Mouse (Mus musculus) liver, embryonic 12.5 days (tissue): ENCODE data around the gene Atcay. TPM values are rescaled to one million over a fixed set of nuclear protein-coding genes. Genes with fewer than 3 reads are reported as not detected.

Experiments
- ATAC-seq: fragments of 200-750 bp; cut with Nextera tagmentation; 2 replicates; pipeline ENCODE4 v1.8.0; 2017; ENCODE audit warnings: moderate number of reproducible peaks, mild to moderate bottlenecking, moderate library complexity
- H3K27ac ChIP-seq: fragments of 300-500 bp; sonication (generic); 2 replicates; pipeline ENCODE4 v1.5.1; 2016; ENCODE audit warnings: mild to moderate bottlenecking
- H3K27me3 ChIP-seq: fragments of 300-500 bp; sonication (generic); replicated peaks from 2 replicates; pipeline ENCODE4 v1.6.1; 2016; ENCODE audit warnings: mild to moderate bottlenecking, moderate library complexity
- H3K36me3 ChIP-seq: fragments of 300-500 bp; sonication (generic); 2 replicates; pipeline ENCODE4 v1.6.1; 2016; ENCODE audit warnings: mild to moderate bottlenecking, moderate library complexity
- H3K4me1 ChIP-seq: fragments of 300-500 bp; sonication (generic); 2 replicates; pipeline ENCODE4 v1.6.1; 2016
- H3K4me2 ChIP-seq: fragments of 300-500 bp; sonication (generic); 2 replicates; pipeline ENCODE4 v1.6.1; 2016; ENCODE audit warnings: mild to moderate bottlenecking, moderate library complexity
- H3K4me3 ChIP-seq: fragments of 300-500 bp; sonication (generic); 2 replicates; pipeline ENCODE4 v1.5.1; 2016; ENCODE audit warnings: mild to moderate bottlenecking, moderate library complexity
- H3K9ac ChIP-seq: fragments of 300-500 bp; sonication (generic); 2 replicates; pipeline ENCODE4 v1.6.1; 2016; ENCODE audit warnings: mild to moderate bottlenecking, moderate library complexity
- H3K9me3 ChIP-seq: fragments of 300-500 bp; sonication (generic); replicated peaks from 2 replicates; pipeline ENCODE4 v1.6.1; 2016; ENCODE audit warnings: mild to moderate bottlenecking, moderate library complexity
- WGBS: fragments of 180-500 bp; shearing (Covaris S2); methylation state at CpG from one replicate; pipeline ENCODE4 v1.1.7; 2016; ENCODE audit not compliant: insufficient replicate concordance; 5-methylcytosine and 5-hydroxymethylcytosine counted together
- polyA plus RNA-seq: library from polyadenylated mRNA; unstranded; fragments of >200 nt; fragmentation: Nextera tagmentation; extraction: Ambion mirVana; gene quantifications from 2 replicates; pipeline ENCODE4 v1.2.1, GENCODE M21; 2016

The Atcay gene
- polyA plus RNA-seq, 1 experiment from 2014 or later, result 0.05 TPM

DNA sequence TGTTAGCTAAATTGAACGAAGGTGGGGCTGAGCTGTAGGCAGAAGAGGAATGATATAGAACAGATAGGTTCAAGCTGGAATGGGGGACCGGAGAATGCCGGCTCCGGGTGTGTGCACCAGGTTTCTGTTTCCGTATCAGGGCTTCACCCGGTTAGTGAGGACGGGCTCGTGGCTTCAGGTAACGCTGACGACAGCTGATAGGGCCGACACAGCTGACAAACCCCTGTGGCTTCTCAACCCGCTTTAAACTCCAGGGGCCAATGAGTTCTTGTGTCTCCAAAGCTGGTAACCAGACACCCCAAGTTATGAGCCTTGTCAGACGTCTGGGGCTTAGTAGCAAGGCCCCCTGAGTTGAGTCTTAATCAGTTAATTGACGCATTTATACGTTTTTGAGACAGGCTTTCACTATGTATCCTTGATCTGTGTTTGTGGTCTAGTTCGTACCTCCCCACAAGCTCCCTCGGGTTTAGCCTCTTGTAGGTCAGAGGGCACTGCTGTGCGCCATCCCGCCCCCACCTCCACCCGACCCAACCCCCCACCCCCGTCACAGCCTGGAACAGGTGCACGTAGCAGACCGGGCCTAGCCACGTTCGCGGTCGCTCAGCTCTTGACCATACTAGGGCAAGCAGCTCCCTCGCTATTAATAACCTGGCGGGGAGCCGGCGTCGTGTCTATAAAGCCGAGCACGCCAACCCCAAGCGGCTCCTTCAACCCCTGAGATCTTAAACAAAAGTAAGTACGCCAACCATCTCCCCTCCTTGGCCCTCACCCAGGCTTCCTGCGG is 36.5 kb downstream of the Atcay start:
- H3K4me2 ChIP-seq, result peak overlapping the region; percentile 50
- 13% methylated on average over 37 of the region's 37 CpGs for WGBS
- H3K4me3 ChIP-seq, result peak overlapping the region; percentile 28
- no peaks in the 10 kb centered on the region for H3K9me3 ChIP-seq
- H3K9ac ChIP-seq, result peak overlapping the region; percentile 50
- H3K4me1 ChIP-seq, result peaks cover 54% of the 10 kb centered on the region
- H3K36me3 ChIP-seq, result peaks cover 19% of the 10 kb centered on the region
- no peak for ATAC-seq
- H3K27me3 ChIP-seq, result peaks cover 63% of the 10 kb centered on the region
- H3K27ac ChIP-seq, result no peak overlapping the region

GRCm38 (mm10) chr10:81192968-81193501 is 37.6 kb downstream of the Atcay start:
- ATAC-seq, result peak; percentile 28
- peak overlapping the region; percentile 86 for H3K27ac ChIP-seq
- H3K4me3 ChIP-seq, result peak overlapping the region; percentile 69
- H3K4me1 ChIP-seq, result peaks cover 54% of the 10 kb centered on the region
- 8% methylated on average over 19 of the region's 19 CpGs for WGBS
- H3K9me3 ChIP-seq, result no peaks in the 10 kb centered on the region
- H3K4me2 ChIP-seq, result peak overlapping the region; percentile 83
- peaks cover 28% of the 10 kb centered on the region for H3K36me3 ChIP-seq
- H3K27me3 ChIP-seq, result peaks cover 55% of the 10 kb centered on the region
- peak overlapping the region; percentile 77 for H3K9ac ChIP-seq

DNA sequence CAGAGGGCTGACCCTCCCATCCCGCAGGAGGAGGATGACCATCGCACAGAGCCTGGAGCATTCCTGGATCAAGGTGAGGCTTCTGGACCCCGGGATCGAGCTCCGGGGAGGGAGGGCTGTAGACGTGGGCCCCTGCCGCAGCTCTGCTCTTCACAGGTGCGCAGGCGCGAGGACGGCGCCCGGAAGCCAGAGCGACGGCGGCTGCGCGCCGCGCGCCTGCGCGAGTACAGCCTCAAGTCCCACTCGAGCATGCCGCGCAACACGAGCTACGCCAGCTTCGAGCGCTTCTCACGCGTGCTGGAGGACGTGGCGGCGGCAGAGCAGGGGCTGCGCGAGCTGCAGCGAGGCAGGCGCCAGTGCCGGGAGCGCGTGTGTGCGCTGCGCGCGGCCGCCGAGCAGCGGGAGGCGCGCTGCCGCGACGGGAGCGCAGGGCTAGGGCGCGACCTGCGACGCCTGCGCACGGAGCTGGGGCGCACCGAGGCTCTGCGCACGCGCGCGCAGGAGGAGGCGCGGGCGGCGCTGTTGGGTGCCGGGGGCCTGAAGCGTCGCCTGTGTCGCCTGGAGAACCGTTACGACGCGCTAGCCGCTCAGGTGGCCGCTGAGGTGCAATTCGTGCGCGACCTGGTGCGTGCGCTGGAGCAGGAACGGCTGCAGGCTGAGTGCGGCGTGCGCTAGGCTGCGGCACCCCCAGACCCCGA is 38.2 kb downstream of the Atcay start:
- Histone ChIP-seq H3K9me3 (no peaks in the 10 kb centered on the region), H3K4me3 (peak overlapping the region; percentile 69), H3K9ac (peak overlapping the region; percentile 77), H3K27me3 (peaks cover 51% of the 10 kb centered on the region), H3K36me3 (peaks cover 34% of the 10 kb centered on the region), H3K4me2 (peak overlapping the region; percentile 83), H3K4me1 (peaks cover 54% of the 10 kb centered on the region), H3K27ac (peak overlapping the region; percentile 86)
- WGBS, result 1% methylated on average over 92 of the region's 93 CpGs
- ATAC-seq, result peak; percentile 88

DNA sequence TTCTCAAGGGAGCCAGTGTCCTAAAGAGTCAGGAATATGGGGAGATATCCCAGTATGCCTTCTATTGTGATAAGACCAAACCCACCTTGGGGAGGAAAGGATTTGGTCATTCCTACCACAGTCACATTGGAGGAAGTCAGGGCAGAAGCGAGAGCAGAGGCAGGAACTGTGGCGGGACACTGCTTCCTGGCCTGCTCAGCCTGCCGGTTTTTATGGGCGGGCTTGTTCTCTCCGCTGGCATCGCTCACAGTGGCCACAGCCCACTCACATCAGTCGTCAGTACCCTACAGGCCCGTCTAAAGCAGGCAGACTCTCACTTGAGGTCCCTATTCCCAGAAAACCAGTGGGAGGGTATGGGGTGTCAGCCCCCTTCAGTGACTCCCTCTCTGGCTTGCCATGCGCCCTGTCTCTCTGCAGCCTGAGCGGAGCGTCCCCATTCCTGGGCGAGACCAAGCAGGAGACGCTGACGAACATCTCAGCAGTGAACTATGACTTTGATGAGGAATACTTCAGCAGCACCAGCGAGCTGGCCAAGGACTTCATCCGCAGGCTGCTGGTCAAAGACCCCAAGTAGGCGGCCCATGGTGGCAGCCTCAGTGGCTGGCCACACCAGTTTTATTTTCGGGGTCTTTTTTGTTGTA is 39.2 kb downstream of the Atcay start:
- Histone ChIP-seq H3K27ac (peak overlapping the region; percentile 86), H3K36me3 (peaks cover 44% of the 10 kb centered on the region), H3K9me3 (no peaks in the 10 kb centered on the region), H3K9ac (no peak overlapping the region), H3K4me2 (peak overlapping the region; percentile 83), H3K4me1 (peaks cover 54% of the 10 kb centered on the region), H3K4me3 (peak overlapping the region; percentile 69; the same call in 1 of the 2 replicates), H3K27me3 (peaks cover 42% of the 10 kb centered on the region)
- 75% methylated on average over 18 of the region's 18 CpGs for WGBS
- no peak for ATAC-seq

GRCm38 (mm10) chr10:81190912-81191321 is 39.7 kb downstream of the Atcay start:
- no peak for ATAC-seq
- Histone ChIP-seq H3K4me2 (no peak overlapping the region), H3K9me3 (no peaks in the 10 kb centered on the region), H3K27ac (peak overlapping the region; percentile 86; the same call in 1 of the 2 replicates), H3K36me3 (peaks cover 46% of the 10 kb centered on the region), H3K4me3 (0 out of 2 replicates have a peak overlapping the region, but pooled peaks have one; percentile 5), H3K4me1 (peaks cover 54% of the 10 kb centered on the region), H3K9ac (no peak overlapping the region), H3K27me3 (peaks cover 36% of the 10 kb centered on the region)
- WGBS, result 42% methylated on average over 6 of the region's 6 CpGs

DNA sequence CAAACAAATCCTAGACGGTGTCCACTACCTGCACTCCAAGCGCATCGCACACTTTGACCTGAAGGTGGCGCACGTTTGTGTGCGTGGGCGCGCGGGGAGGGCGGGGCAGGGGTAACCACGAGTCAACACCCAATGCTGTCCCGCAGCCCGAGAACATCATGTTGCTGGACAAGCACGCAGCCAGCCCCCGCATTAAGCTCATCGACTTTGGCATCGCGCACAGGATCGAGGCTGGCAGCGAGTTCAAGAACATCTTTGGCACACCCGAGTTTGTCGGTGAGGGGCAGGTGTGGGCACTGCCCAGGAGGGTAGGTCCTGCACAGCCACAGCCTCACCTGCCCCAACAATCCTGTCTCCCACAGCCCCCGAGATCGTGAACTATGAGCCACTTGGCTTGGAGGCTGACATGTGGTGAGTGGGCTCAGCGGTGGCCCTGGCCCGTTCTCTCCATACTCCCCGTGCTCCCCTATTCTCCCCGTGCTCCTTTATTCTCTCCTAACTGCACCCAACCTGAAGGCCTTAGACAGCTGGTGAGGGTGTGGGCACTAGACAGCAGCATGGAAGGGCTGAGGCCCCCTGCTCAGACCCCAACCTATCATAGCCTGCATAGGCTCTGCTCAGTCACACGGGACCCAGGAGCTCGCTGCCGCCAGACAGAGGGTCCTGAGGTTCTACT is 40.3 kb downstream of the Atcay start:
- ATAC-seq, result no peak
- no peak overlapping the region for H3K4me3 ChIP-seq
- peak overlapping the region; percentile 86; the same call in 1 of the 2 replicates for H3K27ac ChIP-seq
- no peak overlapping the region for H3K4me2 ChIP-seq
- peaks cover 31% of the 10 kb centered on the region for H3K27me3 ChIP-seq
- no peaks in the 10 kb centered on the region for H3K9me3 ChIP-seq
- H3K36me3 ChIP-seq, result peaks cover 51% of the 10 kb centered on the region
- no peak overlapping the region for H3K9ac ChIP-seq
- WGBS, result 69% methylated on average over 31 of the region's 31 CpGs
- H3K4me1 ChIP-seq, result peaks cover 53% of the 10 kb centered on the region

DNA sequence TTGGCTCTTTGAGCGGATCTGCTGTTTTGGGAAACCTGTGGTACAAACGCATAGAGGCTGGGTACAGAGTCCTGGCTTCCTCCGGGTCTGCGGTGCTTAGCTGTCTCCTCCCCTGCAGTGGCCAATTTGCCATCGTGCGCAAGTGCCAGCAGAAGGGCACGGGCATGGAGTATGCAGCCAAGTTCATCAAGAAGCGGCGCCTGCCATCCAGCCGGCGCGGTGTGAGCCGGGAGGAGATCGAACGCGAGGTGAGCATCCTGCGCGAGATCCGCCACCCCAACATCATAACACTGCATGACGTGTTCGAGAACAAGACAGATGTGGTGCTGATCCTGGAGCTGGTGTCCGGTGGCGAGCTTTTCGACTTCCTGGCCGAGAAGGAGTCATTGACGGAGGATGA is 40.8 kb downstream of the Atcay start:
- ATAC-seq, result no peak
- no peaks in the 10 kb centered on the region for H3K9me3 ChIP-seq
- peaks cover 25% of the 10 kb centered on the region for H3K27me3 ChIP-seq
- H3K36me3 ChIP-seq, result peaks cover 57% of the 10 kb centered on the region
- H3K4me1 ChIP-seq, result peaks cover 56% of the 10 kb centered on the region
- H3K4me2 ChIP-seq, result no peak overlapping the region
- H3K9ac ChIP-seq, result no peak overlapping the region
- 85% methylated on average over 26 of the region's 26 CpGs for WGBS
- no peak overlapping the region for H3K4me3 ChIP-seq
- H3K27ac ChIP-seq, result no peak overlapping the region

DNA sequence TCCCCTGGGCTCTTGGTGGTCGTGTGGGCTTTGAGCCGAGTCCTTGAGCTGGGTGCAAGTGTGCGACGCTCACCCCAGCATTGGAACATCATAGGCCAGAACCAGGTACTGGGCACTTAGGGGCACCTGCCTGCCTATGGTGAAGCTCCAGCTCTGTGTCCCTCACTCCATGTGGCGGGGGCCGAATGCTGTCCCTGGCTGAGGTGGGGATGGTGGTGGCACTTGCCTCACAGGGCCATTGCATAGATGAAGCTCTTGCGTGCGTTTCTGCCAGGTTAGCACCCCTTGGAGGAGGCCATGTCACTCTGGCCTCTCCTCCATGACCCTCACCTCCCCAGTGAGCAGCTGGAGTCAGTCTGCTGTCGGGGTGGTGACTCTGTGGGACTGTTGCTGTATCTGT is 43.5 kb downstream of the Atcay start:
- H3K4me2 ChIP-seq, result no peak overlapping the region
- peaks cover 70% of the 10 kb centered on the region for H3K36me3 ChIP-seq
- H3K9ac ChIP-seq, result no peak overlapping the region
- peaks cover 52% of the 10 kb centered on the region for H3K4me1 ChIP-seq
- H3K4me3 ChIP-seq, result no peak overlapping the region
- WGBS, result 85% methylated on average over 9 of the region's 9 CpGs
- H3K9me3 ChIP-seq, result no peaks in the 10 kb centered on the region
- ATAC-seq, result no peak
- no peak overlapping the region for H3K27ac ChIP-seq
- H3K27me3 ChIP-seq, result no peaks in the 10 kb centered on the region

- Histone ChIP-seq H3K9me3 (no peaks in the 10 kb centered on the region), H3K4me2 (no peak overlapping the region), H3K4me1 (peaks cover 50% of the 10 kb centered on the region), H3K4me3 (no peak overlapping the region), H3K27ac (peak overlapping the region; percentile 16; the same call in 1 of the 2 replicates), H3K9ac (no peak overlapping the region), H3K36me3 (peaks cover 78% of the 10 kb centered on the region), H3K27me3 (no peaks in the 10 kb centered on the region)
- 71% methylated on average over 4 of the region's 4 CpGs for WGBS
- ATAC-seq, result no peak
Measured at GRCm38 (mm10) chr10:81184765-81185164, 45.9 kb downstream of the Atcay start.

GRCm38 (mm10) chr10:81183805-81184204 is 46.8 kb downstream of the Atcay start, which contains the start of gene 4930442H23Rik:
Gene 4930442H23Rik (minus strand): TSS chr10:81183849.
- peaks cover 81% of the 10 kb centered on the region for H3K36me3 ChIP-seq
- peak within 1 kb of the TSS; percentile 81 for H3K4me2 ChIP-seq
- peak within 1 kb of the TSS; percentile 85 for H3K27ac ChIP-seq
- no peak for ATAC-seq
- peak within 1 kb of the TSS; percentile 72 for H3K4me3 ChIP-seq
- H3K9me3 ChIP-seq, result no peaks in the 10 kb centered on the region
- H3K9ac ChIP-seq, result peak within 1 kb of the TSS; percentile 75
- peaks cover 59% of the 10 kb centered on the region for H3K4me1 ChIP-seq
- H3K27me3 ChIP-seq, result no peaks in the 10 kb centered on the region
- WGBS, result 68% methylated on average over 5 of the region's 5 CpGs
